Mouse (Mus musculus) MEL (cell line): ENCODE measurements around the gene Kcnab3. TPM values are rescaled to one million over a fixed set of nuclear protein-coding genes. Genes with fewer than 3 reads are reported as not detected.

Experiments
- DNase-seq: peaks from one replicate; pipeline ENCODE4 v3.0.0; 2011; ENCODE audit warnings: low read depth, low spot score
- H3K27ac ChIP-seq: 2 replicates; pipeline ENCODE4 v1.5.1; 2012; ENCODE audit warnings: low read depth, mild to moderate bottlenecking, control low read depth, low read length, moderate library complexity; ENCODE audit not compliant: control insufficient read depth
- H3K27me3 ChIP-seq, 2 experiments: fragments of 150-350 bp in 1 of 2; sonication (generic) in 1 of 2; 2 replicates each; pipeline ENCODE4 v1.6.1; 2012; ENCODE audit warnings: low read length in 2 of 2, mild to moderate bottlenecking in 2 of 2, improper control_type of control experiment in 1 of 2, moderate library complexity in 1 of 2; ENCODE audit not compliant: insufficient read depth in 2 of 2, control insufficient read depth in 1 of 2
- H3K36me3 ChIP-seq, 2 experiments: 2 replicates each; pipeline ENCODE4 v1.6.1; 2012 to 2014; ENCODE audit warnings: low read length in 2 of 2, improper control_type of control experiment in 1 of 2, inconsistent platforms in 1 of 2, mild to moderate bottlenecking in 1 of 2; ENCODE audit not compliant: insufficient read depth in 2 of 2, control insufficient read depth in 1 of 2
- H3K4me1 ChIP-seq, 2 experiments: fragments of 150-350 bp in 1 of 2; sonication (generic) in 1 of 2; 2 replicates each; pipeline ENCODE4 v1.6.1; 2012; ENCODE audit warnings: low read length in 2 of 2, improper control_type of control experiment in 1 of 2, mild to moderate bottlenecking in 1 of 2; ENCODE audit not compliant: insufficient read depth in 2 of 2, control insufficient read depth in 1 of 2
- H3K4me3 ChIP-seq, 2 experiments: fragments of 150-350 bp in 1 of 2; sonication (generic) in 1 of 2; 2 replicates each; pipeline ENCODE4 v1.5.1; 2012; ENCODE audit warnings: low read depth in 2 of 2, low read length in 2 of 2, mild to moderate bottlenecking in 2 of 2, moderate library complexity in 2 of 2, control low read depth in 1 of 2, improper control_type of control experiment in 1 of 2; ENCODE audit not compliant: control insufficient read depth in 1 of 2, insufficient read depth in 1 of 2
- H3K79me2 ChIP-seq: 2 replicates; pipeline ENCODE4 v1.6.1; 2012; ENCODE audit warnings: mild to moderate bottlenecking, low read length, moderate library complexity; ENCODE audit not compliant: control insufficient read depth, poor library complexity, insufficient read depth
- H3K9ac ChIP-seq: 2 replicates; pipeline ENCODE4 v1.6.1; 2012; ENCODE audit warnings: low read depth, mild to moderate bottlenecking, control low read depth, low read length, moderate library complexity; ENCODE audit not compliant: control insufficient read depth, poor library complexity, severe bottlenecking
- H3K9me3 ChIP-seq: fragments of 150-350 bp; sonication (generic); replicated peaks from 2 replicates; pipeline ENCODE4 v1.6.1; 2012; ENCODE audit warnings: mild to moderate bottlenecking, low read length, improper control_type of control experiment, moderate library complexity; ENCODE audit not compliant: insufficient read depth
- BHLHE40 ChIP-seq: IDR thresholded peaks from 2 replicates; pipeline ENCODE4 v1.6.1; 2012; ENCODE audit warnings: low read depth, mild to moderate bottlenecking, inconsistent platforms, low read length, improper control_type of control experiment, borderline replicate concordance
- CHD1 ChIP-seq: IDR thresholded peaks from 2 replicates; pipeline ENCODE4 v1.6.1; 2012; ENCODE audit warnings: low read depth, mild to moderate bottlenecking, inconsistent platforms, low read length, improper control_type of control experiment
- CHD2 ChIP-seq: IDR thresholded peaks from 2 replicates; pipeline ENCODE4 v1.6.1; 2011; ENCODE audit warnings: low read length, improper control_type of control experiment
- E2F4 ChIP-seq: IDR thresholded peaks from 2 replicates; pipeline ENCODE4 v1.6.1; 2011; ENCODE audit warnings: low read depth, low read length, improper control_type of control experiment, borderline replicate concordance
- EP300 ChIP-seq, 2 experiments: IDR thresholded peaks; 2 replicates each; pipeline ENCODE4 v1.6.1; 2011; ENCODE audit warnings: improper control_type of control experiment in 2 of 2, low read length in 2 of 2, low read depth in 1 of 2, mild to moderate bottlenecking in 1 of 2
- ETS1 ChIP-seq: IDR thresholded peaks from 2 replicates; pipeline ENCODE4 v1.6.1; 2012; ENCODE audit warnings: low read depth, mild to moderate bottlenecking, inconsistent platforms, low read length, improper control_type of control experiment, moderate library complexity
- GABPA ChIP-seq: IDR thresholded peaks from 2 replicates; pipeline ENCODE4 v1.6.1; 2012; ENCODE audit warnings: low read depth, mild to moderate bottlenecking, inconsistent platforms, low read length, improper control_type of control experiment, moderate library complexity
- HCFC1 ChIP-seq: IDR thresholded peaks from 2 replicates; pipeline ENCODE4 v1.6.1; 2012; ENCODE audit warnings: low read depth, mild to moderate bottlenecking, inconsistent platforms, low read length, improper control_type of control experiment, moderate library complexity
- JUND ChIP-seq: IDR thresholded peaks from 2 replicates; pipeline ENCODE4 v1.6.1; 2011; ENCODE audit warnings: low read depth, mild to moderate bottlenecking, improper control_type of control experiment, low read length
- KAT2A ChIP-seq: conservative IDR thresholded peaks from 2 replicates; pipeline ENCODE4 v1.6.1; 2012; ENCODE audit warnings: low read depth, low read length, improper control_type of control experiment, inconsistent platforms
- MAFK ChIP-seq: IDR thresholded peaks from 2 replicates; pipeline ENCODE4 v1.6.1; 2011; ENCODE audit warnings: low read depth, mild to moderate bottlenecking, low read length, improper control_type of control experiment, borderline replicate concordance
- MAX ChIP-seq: IDR thresholded peaks from 2 replicates; pipeline ENCODE4 v1.6.1; 2011; ENCODE audit warnings: low read length, improper control_type of control experiment
- MXI1 ChIP-seq: IDR thresholded peaks from 2 replicates; pipeline ENCODE4 v1.6.1; 2011; ENCODE audit warnings: mild to moderate bottlenecking, low read depth, low read length, improper control_type of control experiment
- MYC ChIP-seq: IDR thresholded peaks from 2 replicates; pipeline ENCODE4 v1.6.1; 2011; ENCODE audit warnings: low read depth, mild to moderate bottlenecking, low read length, improper control_type of control experiment, moderate library complexity
- NELFE ChIP-seq: IDR thresholded peaks from 2 replicates; pipeline ENCODE4 v1.6.1; 2011; ENCODE audit warnings: low read depth, low read length, improper control_type of control experiment
- NRF1 ChIP-seq: IDR thresholded peaks from 2 replicates; pipeline ENCODE4 v1.6.1; 2014; ENCODE audit warnings: low read depth, mild to moderate bottlenecking, inconsistent platforms, low read length, improper control_type of control experiment, moderate library complexity; ENCODE audit not compliant: poor library complexity, insufficient read depth, severe bottlenecking
- POLR2A ChIP-seq, 2 experiments: IDR thresholded peaks; 2 replicates each; pipeline ENCODE4 v1.6.1; 2011 to 2012; ENCODE audit warnings: low read length in 2 of 2, mild to moderate bottlenecking in 2 of 2, control low read depth in 1 of 2, improper control_type of control experiment in 1 of 2, low read depth in 1 of 2, moderate library complexity in 1 of 2; ENCODE audit not compliant: control insufficient read depth in 1 of 2, insufficient read depth in 1 of 2, poor library complexity in 1 of 2
- RCOR1 ChIP-seq: IDR thresholded peaks from 2 replicates; pipeline ENCODE4 v1.6.1; 2012; ENCODE audit warnings: low read depth, mild to moderate bottlenecking, inconsistent platforms, low read length, improper control_type of control experiment
- SIN3A ChIP-seq: IDR thresholded peaks from 2 replicates; pipeline ENCODE4 v1.6.1; 2012; ENCODE audit warnings: low read length, improper control_type of control experiment, inconsistent platforms
- TAL1 ChIP-seq: IDR thresholded peaks from 2 replicates; pipeline ENCODE4 v1.6.1; 2012; ENCODE audit warnings: mild to moderate bottlenecking, inconsistent platforms, low read length, moderate library complexity, mixed read lengths
- TBP ChIP-seq: IDR thresholded peaks from 2 replicates; pipeline ENCODE4 v1.8.0; 2011; ENCODE audit warnings: low read depth, low read length, improper control_type of control experiment
- TCF12 ChIP-seq: IDR thresholded peaks from 2 replicates; pipeline ENCODE4 v1.6.1; 2014; ENCODE audit warnings: low read depth, mild to moderate bottlenecking, inconsistent platforms, low read length, improper control_type of control experiment, moderate library complexity
- UBTF ChIP-seq: IDR thresholded peaks from 2 replicates; pipeline ENCODE4 v1.6.1; 2012; ENCODE audit warnings: low read depth, mild to moderate bottlenecking, inconsistent platforms, low read length, improper control_type of control experiment, moderate library complexity, borderline replicate concordance; ENCODE audit not compliant: insufficient read depth
- USF1 ChIP-seq: IDR thresholded peaks from 2 replicates; pipeline ENCODE4 v1.6.1; 2014; ENCODE audit warnings: low read depth, mild to moderate bottlenecking, inconsistent platforms, low read length, improper control_type of control experiment, moderate library complexity
- USF2 ChIP-seq, 2 experiments: IDR thresholded peaks; 2 replicates each; pipeline ENCODE4 v1.6.1; 2011 to 2012; ENCODE audit warnings: improper control_type of control experiment in 2 of 2, low read length in 2 of 2, borderline replicate concordance in 1 of 2, inconsistent platforms in 1 of 2, low read depth in 1 of 2, mild to moderate bottlenecking in 1 of 2; ENCODE audit not compliant: insufficient read depth in 1 of 2
- ZC3H11A ChIP-seq: IDR thresholded peaks from 2 replicates; pipeline ENCODE4 v1.6.1; 2012; ENCODE audit warnings: low read depth, mild to moderate bottlenecking, inconsistent platforms, low read length, improper control_type of control experiment
- ZKSCAN1 ChIP-seq: IDR thresholded peaks from 2 replicates; pipeline ENCODE4 v1.6.1; 2012; ENCODE audit warnings: low read depth, mild to moderate bottlenecking, inconsistent platforms, low read length, improper control_type of control experiment, moderate library complexity
- ZNF384 ChIP-seq: IDR thresholded peaks from 2 replicates; pipeline ENCODE4 v1.6.1; 2012; ENCODE audit warnings: low read depth, mild to moderate bottlenecking, inconsistent platforms, low read length, improper control_type of control experiment
- polyA plus RNA-seq, 2 experiments: library from polyadenylated mRNA; stranded (reverse) in 1 of 2; unstranded in 1 of 2; fragments of >175 nt in 1 of 2; fragments of >200 nt in 1 of 2; gene quantifications; 2 replicates each; pipeline versions ENCODE4 v1.2.1 to v1.2.4; 2012; ENCODE audit warnings: low replicate concordance in 2 of 2, low read depth in 1 of 2; ENCODE audit not compliant: insufficient read length in 2 of 2, insufficient read depth in 1 of 2, missing spikeins in 1 of 2
- total RNA-seq: library from RNA; depleted of rRNA; stranded (reverse); fragments of 300-350 nt; gene quantifications from 2 replicates; pipeline ENCODE4 v1.2.3, GENCODE M21; 2012

The Kcnab3 gene
- total and polyA plus RNA-seq, 3 experiments: 3.8 to 6.2 TPM; not detected in 1

GRCm38 (mm10) chr11:69340161-69341131 is 14.4 kb downstream of the Kcnab3 start, which contains the start of gene Rnf227:
Gene Rnf227 (plus strand): TSS chr11:69340461.
- peaks cover 0 to 2% of the 10 kb centered on the region in 2 experiments; a peak in 1 of 4 replicates for H3K36me3 ChIP-seq
- H3K4me3 ChIP-seq: peak within 1 kb of the TSS; percentile 50 to 60
- DNase-seq: peak; percentile 77
- H3K4me1 ChIP-seq: peaks cover 0 to 10% of the 10 kb centered on the region in 2 experiments; a peak in 3 of 4 replicates
- no peaks in the 10 kb centered on the region for H3K27me3 ChIP-seq
- H3K79me2 ChIP-seq: no peaks in the 10 kb centered on the region; the same call in 1 of the 2 replicates
- peak within 1 kb of the TSS; percentile 80 for H3K9ac ChIP-seq
- no peaks in the 10 kb centered on the region for H3K9me3 ChIP-seq
- no peak within 1 kb of the TSS for H3K27ac ChIP-seq
- TF ChIP-seq POLR2A (IDR thresholded peaks at IDR 0.05; ENCODE audit: control insufficient read depth in 1 of 2, insufficient read depth in 1 of 2, low read depth in 1 of 2, low read length in 2 of 2, poor library complexity in 1 of 2) (peak; percentile 46 to 54; a peak in 1 of 4 replicates), CHD2 (no peak), MYC (no peak), USF2 (IDR thresholded peaks at IDR 0.05; ENCODE audit: borderline replicate concordance in 1 of 2, insufficient read depth in 1 of 2, low read depth in 1 of 2, low read length in 2 of 2) (peak; percentile 49 to 83; a peak in 3 of 4 replicates), BHLHE40 (peak; percentile 84; the same call in 1 of the 2 replicates), ZNF384 (no peak), MXI1 (peak; percentile 82), SIN3A (peak; percentile 67), CHD1 (no peak), JUND (no peak), NRF1 (peak; percentile 84), NELFE (peak; percentile 60), USF1 (peak; percentile 96), RCOR1 (no peak), E2F4 (peak; percentile 69; the same call in 1 of the 2 replicates), MAX (peak; percentile 95), HCFC1 (0 out of 2 replicates have a peak, but pooled peaks have one; percentile 12), EP300 (IDR thresholded peaks at IDR 0.05; ENCODE audit: low read depth in 1 of 2, low read length in 2 of 2) (no peak)
- TF ChIP-seq, all 39 proteins: peak for 11

- no peak for DNase-seq
- Histone ChIP-seq H3K4me3 (no peak overlapping the region), H3K4me1 (no peaks in the 10 kb centered on the region), H3K9ac (no peak overlapping the region), H3K36me3 (no peaks in the 10 kb centered on the region; a peak in 1 of 4 replicates), H3K79me2 (no peaks in the 10 kb centered on the region), H3K9me3 (no peaks in the 10 kb centered on the region), H3K27me3 (no peaks in the 10 kb centered on the region), H3K27ac (no peak overlapping the region)
- no peak for TF ChIP-seq MAFK
- TF ChIP-seq KAT2A: no peak
- TF ChIP-seq TBP: no peak
- no peak for TF ChIP-seq UBTF
- TF ChIP-seq RCOR1: no peak
- TF ChIP-seq ETS1: no peak
- TF ChIP-seq USF1: no peak
- no peak for TF ChIP-seq ZKSCAN1
- no peak for TF ChIP-seq CHD1
- TF ChIP-seq POLR2A (IDR thresholded peaks at IDR 0.05; ENCODE audit: control insufficient read depth in 1 of 2, insufficient read depth in 1 of 2, low read depth in 1 of 2, low read length in 2 of 2, poor library complexity in 1 of 2): no peak
- no peak for TF ChIP-seq GABPA
- TF ChIP-seq CHD2: no peak
- TF ChIP-seq ZNF384: no peak
- no peak for TF ChIP-seq MYC
- TF ChIP-seq TCF12: no peak
- TF ChIP-seq ZC3H11A: no peak
- no peak for TF ChIP-seq MXI1
- TF ChIP-seq TAL1: no peak
Measured at GRCm38 (mm10) chr11:69346441-69346840, 20.4 kb downstream of the Kcnab3 start.
